Mouse (Mus musculus) hindbrain, embryonic 12.5 days (tissue): ENCODE measurements around the gene C87436. TPM values are rescaled to one million over a fixed set of nuclear protein-coding genes. Genes with fewer than 3 reads are reported as not detected.

Experiments used
- ATAC-seq: fragments of 200-750 bp; cut with Nextera tagmentation; 2 replicates; pipeline ENCODE4 v1.8.0; 2017; ENCODE audit warnings: moderate TSS enrichment; ENCODE audit not compliant: low FRiP score
- H3K27ac ChIP-seq: fragments of 300-500 bp; sonication (generic); 2 replicates; pipeline ENCODE4 v1.5.1; 2016; ENCODE audit warnings: mild to moderate bottlenecking
- H3K27me3 ChIP-seq: fragments of 300-500 bp; sonication (generic); 2 replicates; pipeline ENCODE4 v1.6.1; 2016; ENCODE audit warnings: mild to moderate bottlenecking
- H3K36me3 ChIP-seq: fragments of 300-500 bp; sonication (generic); 2 replicates; pipeline ENCODE4 v1.6.1; 2016; ENCODE audit warnings: mild to moderate bottlenecking
- H3K4me1 ChIP-seq: fragments of 300-500 bp; sonication (generic); 2 replicates; pipeline ENCODE4 v1.6.1; 2016
- H3K4me2 ChIP-seq: fragments of 300-500 bp; sonication (generic); replicated peaks from 2 replicates; pipeline ENCODE4 v1.6.1; 2016; ENCODE audit warnings: mild to moderate bottlenecking
- H3K4me3 ChIP-seq: fragments of 300-500 bp; sonication (generic); 2 replicates; pipeline ENCODE4 v1.5.1; 2016; ENCODE audit warnings: mild to moderate bottlenecking
- H3K9ac ChIP-seq: fragments of 300-500 bp; sonication (generic); 2 replicates; pipeline ENCODE4 v1.6.1; 2016; ENCODE audit warnings: mild to moderate bottlenecking, moderate library complexity
- H3K9me3 ChIP-seq: fragments of 300-500 bp; sonication (generic); replicated peaks from 2 replicates; pipeline ENCODE4 v1.6.1; 2016; ENCODE audit warnings: mild to moderate bottlenecking
- WGBS: fragments of 180-500 bp; shearing (Covaris S2); methylation state at CpG from one replicate; pipeline ENCODE4 v1.1.7; 2016; 5-methylcytosine and 5-hydroxymethylcytosine counted together
- polyA plus RNA-seq: library from polyadenylated mRNA; unstranded; fragments of >200 nt; fragmentation: Nextera tagmentation; extraction: Ambion mirVana; gene quantifications from 2 replicates; pipeline ENCODE4 v1.2.1, GENCODE M21; 2016

Gene C87436
- polyA plus RNA-seq, 1 experiment from 2014 or later = 29.7 TPM

DNA sequence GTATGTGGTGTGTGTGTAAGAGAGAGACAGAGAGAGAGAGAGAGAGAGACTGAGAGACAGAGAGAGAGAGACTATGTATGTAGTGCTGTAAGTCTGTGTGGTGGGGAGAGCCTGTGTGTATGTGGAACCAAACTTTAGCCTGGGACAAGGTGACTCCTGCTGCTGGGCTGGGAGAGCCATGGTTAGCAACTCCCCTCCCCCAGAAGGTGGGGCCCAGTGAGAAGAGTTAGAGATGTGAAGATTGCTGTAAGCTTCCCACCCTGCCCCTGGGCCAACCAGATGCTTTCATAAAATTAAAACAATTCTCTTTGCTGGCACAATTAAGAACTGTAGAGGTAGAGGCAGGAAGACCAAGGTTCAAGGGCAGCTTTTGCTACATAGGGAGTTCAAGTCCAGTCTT, 68.9 kb downstream of the C87436 start:
- ATAC-seq = no peak
- H3K9ac ChIP-seq = no peak overlapping the region
- no peak overlapping the region for H3K27ac ChIP-seq
- H3K36me3 ChIP-seq = no peaks in the 10 kb centered on the region
- H3K9me3 ChIP-seq = no peaks in the 10 kb centered on the region
- no peak overlapping the region for H3K4me3 ChIP-seq
- H3K4me1 ChIP-seq = no peaks in the 10 kb centered on the region
- no peaks in the 10 kb centered on the region for H3K27me3 ChIP-seq
- no peak overlapping the region for H3K4me2 ChIP-seq

DNA sequence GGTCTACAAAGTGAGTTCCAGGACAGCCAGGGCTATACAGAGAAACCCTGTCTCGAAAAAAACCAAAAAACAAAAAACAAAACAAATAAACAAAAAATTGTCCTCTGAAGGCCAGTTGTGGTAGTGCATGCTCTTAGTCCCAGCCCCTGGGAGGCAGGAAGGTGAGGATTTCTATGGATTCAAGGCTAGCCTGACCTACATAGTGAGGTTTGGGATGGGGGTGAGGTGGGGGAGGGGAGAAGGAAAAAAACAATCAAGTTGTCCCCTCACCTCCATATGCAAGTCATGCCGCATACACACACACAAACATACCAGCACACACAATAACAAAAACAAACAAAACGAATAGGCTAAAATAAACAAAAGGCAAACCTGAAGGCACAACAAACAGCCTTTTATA, 70.6 kb downstream of the C87436 start:
- no peak overlapping the region for H3K27ac ChIP-seq
- H3K27me3 ChIP-seq = no peaks in the 10 kb centered on the region
- no peak overlapping the region for H3K4me3 ChIP-seq
- H3K36me3 ChIP-seq = no peaks in the 10 kb centered on the region
- no peaks in the 10 kb centered on the region for H3K9me3 ChIP-seq
- no peak overlapping the region for H3K4me2 ChIP-seq
- H3K9ac ChIP-seq = no peak overlapping the region
- H3K4me1 ChIP-seq = no peaks in the 10 kb centered on the region
- WGBS = 88% methylated on average over 3 of the region's 3 CpGs
- ATAC-seq = no peak

DNA sequence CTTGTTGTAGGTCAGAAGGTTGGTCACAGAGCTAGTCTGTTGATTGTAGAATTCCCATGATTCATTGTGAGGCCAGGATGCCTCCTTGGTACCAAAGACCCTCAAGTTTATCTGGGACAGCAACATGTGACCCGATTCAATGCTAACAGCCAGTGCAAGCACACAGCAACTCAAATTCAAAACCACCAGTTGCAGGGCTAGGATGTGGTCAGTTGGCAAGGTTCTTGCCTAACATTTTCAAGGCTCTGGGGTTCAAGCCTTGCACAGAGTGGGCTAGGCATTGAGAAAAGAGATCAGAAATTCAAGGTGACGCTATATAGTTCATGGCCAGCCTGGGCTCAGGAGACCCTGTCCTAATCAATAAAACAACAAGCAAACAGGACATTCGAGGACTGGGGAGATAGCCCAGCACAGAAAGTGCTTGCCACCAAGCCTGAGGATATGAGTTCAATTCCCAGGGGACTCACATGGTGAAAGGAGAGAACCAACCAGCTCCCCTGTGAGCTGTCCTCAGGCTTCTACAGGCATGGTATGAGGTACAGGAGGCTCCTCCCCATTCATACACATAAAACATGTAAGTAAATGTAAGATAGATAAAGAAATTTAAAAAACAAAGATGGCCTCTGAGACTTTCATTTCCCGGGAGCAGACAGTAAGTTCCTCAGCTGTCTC, 71.2 kb downstream of the C87436 start:
- Histone ChIP-seq H3K36me3 (no peaks in the 10 kb centered on the region), H3K4me2 (no peak overlapping the region), H3K4me1 (no peaks in the 10 kb centered on the region), H3K9ac (no peak overlapping the region), H3K27ac (no peak overlapping the region), H3K27me3 (no peaks in the 10 kb centered on the region), H3K4me3 (no peak overlapping the region), H3K9me3 (no peaks in the 10 kb centered on the region)
- WGBS = 90% methylated on average over 4 of the region's 4 CpGs
- ATAC-seq = no peak

DNA sequence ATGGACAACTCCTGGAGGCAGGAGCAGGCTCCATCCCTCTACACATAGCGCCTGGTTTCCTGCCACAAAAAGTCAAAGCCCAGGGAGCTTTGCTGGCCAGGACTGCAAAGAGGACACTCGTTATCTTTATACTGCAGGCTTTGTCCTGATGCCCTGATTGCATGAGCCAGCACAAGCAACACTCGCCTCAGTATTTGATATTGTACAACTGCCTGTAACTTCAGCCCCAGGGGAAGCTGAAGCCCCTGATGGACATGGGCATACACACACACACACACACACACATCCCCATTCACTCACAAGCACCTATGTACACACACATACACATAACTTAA, 71.7 kb downstream of the C87436 start:
- Histone ChIP-seq H3K9ac (no peak overlapping the region), H3K36me3 (no peaks in the 10 kb centered on the region), H3K4me2 (no peak overlapping the region), H3K27ac (no peak overlapping the region), H3K4me3 (no peak overlapping the region), H3K27me3 (no peaks in the 10 kb centered on the region), H3K9me3 (no peaks in the 10 kb centered on the region), H3K4me1 (no peaks in the 10 kb centered on the region)
- no peak for ATAC-seq
- 74% methylated on average over 3 of the region's 3 CpGs for WGBS

DNA sequence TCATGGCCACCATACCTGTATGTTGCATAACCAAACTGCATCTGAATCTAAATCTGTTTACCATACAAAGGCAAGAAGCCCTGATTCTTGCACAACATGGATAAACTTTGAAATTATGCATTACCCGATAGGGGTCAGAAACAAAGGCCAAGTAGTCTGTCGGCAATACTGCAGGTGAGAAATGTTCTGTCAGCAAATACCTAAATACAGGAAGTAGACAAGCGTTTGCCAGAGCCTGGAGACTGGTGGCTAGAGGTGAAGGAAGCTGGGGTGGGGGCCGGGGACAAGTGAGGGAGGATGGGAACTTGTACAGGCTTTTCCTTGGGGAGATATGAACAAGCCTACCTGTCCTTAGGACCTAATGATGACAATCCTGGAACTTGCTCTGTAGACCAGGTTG, 72.8 kb downstream of the C87436 start:
- no peaks in the 10 kb centered on the region for H3K27me3 ChIP-seq
- H3K27ac ChIP-seq = no peak overlapping the region
- H3K36me3 ChIP-seq = no peaks in the 10 kb centered on the region
- ATAC-seq = no peak
- H3K9me3 ChIP-seq = no peaks in the 10 kb centered on the region
- H3K4me2 ChIP-seq = no peak overlapping the region
- no peak overlapping the region for H3K9ac ChIP-seq
- H3K4me1 ChIP-seq = no peaks in the 10 kb centered on the region
- H3K4me3 ChIP-seq = no peak overlapping the region
- 74% methylated on average over 4 of the region's 4 CpGs for WGBS

DNA sequence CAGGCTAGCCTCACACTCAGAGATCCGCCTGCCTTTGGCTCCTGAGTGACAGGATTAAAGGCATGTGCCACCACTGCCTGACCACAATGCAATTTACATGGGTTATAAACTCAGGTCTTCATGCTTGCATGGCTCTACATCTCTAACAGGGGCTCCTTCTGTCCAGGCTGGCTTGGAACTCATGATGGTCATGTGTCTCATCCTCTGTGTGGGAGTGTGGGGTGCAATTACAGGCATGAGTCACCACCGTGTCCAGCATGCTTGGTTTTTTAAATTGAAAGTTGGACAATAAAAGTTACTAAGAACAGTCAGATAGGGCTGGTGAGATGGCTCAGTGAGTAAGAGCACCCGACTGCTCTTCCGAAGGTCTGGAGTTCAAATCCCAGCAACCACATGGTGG, 75.1 kb downstream of the C87436 start:
- Histone ChIP-seq H3K9ac (no peak overlapping the region), H3K27ac (no peak overlapping the region), H3K9me3 (no peaks in the 10 kb centered on the region), H3K27me3 (no peaks in the 10 kb centered on the region), H3K4me2 (no peak overlapping the region), H3K4me3 (no peak overlapping the region), H3K36me3 (no peaks in the 10 kb centered on the region), H3K4me1 (no peaks in the 10 kb centered on the region)
- 94% methylated on average over 4 of the region's 4 CpGs for WGBS
- ATAC-seq = no peak

DNA sequence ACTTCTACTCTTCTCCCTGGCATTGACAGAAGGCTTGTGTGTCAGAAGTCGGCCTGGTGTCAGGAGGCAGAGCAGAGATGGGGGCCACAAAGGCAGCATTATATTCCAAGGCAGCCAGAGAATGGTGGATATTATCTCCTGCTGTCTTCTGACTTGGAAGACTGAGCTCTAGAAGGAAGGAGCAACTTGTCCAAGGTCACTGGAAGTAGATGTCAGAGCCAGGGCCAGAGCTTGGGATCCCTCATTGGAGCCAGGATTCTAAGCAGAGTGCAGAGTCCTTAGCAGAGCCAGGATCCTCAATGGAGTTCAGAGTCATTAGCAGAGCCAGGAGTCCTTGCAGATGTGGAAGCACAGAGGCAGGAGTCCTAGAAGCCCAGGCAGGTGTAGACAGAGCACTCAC, 77.8 kb downstream of the C87436 start:
- Histone ChIP-seq H3K9me3 (no peaks in the 10 kb centered on the region), H3K4me2 (no peak overlapping the region), H3K27me3 (no peaks in the 10 kb centered on the region), H3K27ac (no peak overlapping the region), H3K9ac (no peak overlapping the region), H3K36me3 (peaks cover 5% of the 10 kb centered on the region), H3K4me1 (no peaks in the 10 kb centered on the region), H3K4me3 (no peak overlapping the region)
- no peak for ATAC-seq
- WGBS = 58% methylated on average over 1 of the region's 1 CpGs

DNA sequence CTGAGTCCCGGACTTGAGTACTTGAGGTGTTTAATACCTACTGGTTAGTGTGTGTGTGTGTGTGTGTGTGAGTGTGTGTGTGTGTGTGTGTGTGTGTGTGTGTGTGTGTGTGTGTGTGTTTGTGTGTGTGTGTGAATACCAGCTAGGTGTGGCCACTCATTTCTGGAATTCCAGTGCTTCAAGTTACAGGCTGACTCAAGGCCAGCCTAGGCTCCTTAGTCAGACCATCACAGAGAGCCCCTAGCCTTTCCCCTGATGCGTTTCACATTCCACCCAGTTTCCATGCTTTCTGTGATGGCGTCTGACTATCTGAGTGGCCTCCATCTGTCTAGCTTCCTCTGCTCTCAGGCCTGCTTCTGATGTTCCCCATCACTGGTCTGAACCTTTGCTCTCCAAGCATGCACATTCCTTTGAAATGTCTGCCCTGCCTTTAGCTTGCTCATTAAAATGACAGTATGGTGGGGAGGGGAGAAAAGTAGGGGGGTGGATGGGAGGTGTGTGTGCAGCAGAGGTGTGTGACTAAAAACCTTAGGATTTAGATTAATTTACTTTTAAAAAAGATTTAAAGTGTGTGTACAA, 81.7 kb downstream of the C87436 start:
- no peak overlapping the region for H3K4me2 ChIP-seq
- H3K27me3 ChIP-seq = no peaks in the 10 kb centered on the region
- ATAC-seq = no peak
- 77% methylated on average over 3 of the region's 3 CpGs for whole genome bisulfite sequencing
- H3K27ac ChIP-seq = no peak overlapping the region; the same call in 1 of the 2 replicates
- H3K9me3 ChIP-seq = no peaks in the 10 kb centered on the region
- no peak overlapping the region for H3K4me3 ChIP-seq
- H3K4me1 ChIP-seq = peaks cover 16% of the 10 kb centered on the region
- H3K9ac ChIP-seq = no peak overlapping the region
- H3K36me3 ChIP-seq = peaks cover 17% of the 10 kb centered on the region

DNA sequence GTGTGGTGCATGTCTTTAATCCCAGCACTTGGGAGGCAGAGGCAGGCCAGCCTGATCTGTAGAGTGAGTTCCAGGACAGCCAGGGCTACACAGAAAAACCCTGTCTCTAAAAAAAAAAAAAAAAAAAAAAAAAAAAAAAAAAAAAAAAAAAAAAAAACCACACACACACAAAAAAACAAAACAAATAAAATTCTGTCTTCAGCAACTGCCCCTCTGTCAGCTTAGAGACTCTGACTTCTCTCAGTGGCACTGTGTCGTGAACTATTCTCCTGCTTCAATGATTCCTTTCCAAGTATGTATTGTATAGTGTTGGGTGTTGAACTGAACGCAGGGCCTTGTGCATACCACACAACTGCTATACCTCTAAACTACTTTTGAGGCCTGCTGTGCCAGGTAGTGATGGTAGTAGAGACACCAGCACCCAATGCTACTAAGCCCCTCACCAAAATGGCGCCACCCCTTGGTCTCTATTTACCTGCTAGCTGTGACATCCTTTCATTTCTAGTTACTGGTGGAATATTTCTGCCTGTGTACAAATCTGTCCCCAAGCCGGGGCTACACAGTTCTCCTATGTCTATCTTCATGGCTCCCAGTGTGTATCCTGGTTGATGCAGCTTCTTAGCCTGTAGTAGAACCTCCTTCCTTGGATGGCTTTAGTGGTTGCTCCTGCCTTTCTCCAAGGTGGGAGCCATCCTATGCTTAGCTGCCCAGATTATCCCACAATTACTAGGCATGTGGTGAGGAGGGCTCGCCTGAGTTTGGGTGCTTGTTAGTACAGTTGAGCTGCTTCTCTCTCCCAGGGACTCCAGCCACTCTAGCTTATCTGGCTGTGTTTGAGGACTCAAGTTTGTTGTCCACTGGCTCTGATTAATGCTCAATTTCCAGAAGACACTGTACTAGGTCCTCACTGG, 84.1 kb downstream of the C87436 start:
- no peaks in the 10 kb centered on the region for H3K27me3 ChIP-seq
- peaks cover 16% of the 10 kb centered on the region for H3K4me1 ChIP-seq
- peak overlapping the region; percentile 50; the same call in 1 of the 2 replicates for H3K9ac ChIP-seq
- H3K4me3 ChIP-seq = no peak overlapping the region
- ATAC-seq = no peak
- H3K27ac ChIP-seq = no peak overlapping the region
- H3K4me2 ChIP-seq = peak overlapping the region; percentile 92
- peaks cover 17% of the 10 kb centered on the region for H3K36me3 ChIP-seq
- 75% methylated on average over 5 of the region's 5 CpGs for WGBS
- no peaks in the 10 kb centered on the region for H3K9me3 ChIP-seq

Other genes starting within 250 kb of the C87436 start
- gene Tgfa, start 243.2 kb upstream of the C87436 start, polyA plus RNA-seq = 4.0 and 4.7 TPM in 2 replicates
- 107 and 116 TPM in 2 replicates for gene Fam136a, start 72.7 kb upstream of the C87436 start, polyA plus RNA-seq
- 394 and 521 TPM in 2 replicates for gene Snrpg, start 67.1 kb upstream of the C87436 start, polyA plus RNA-seq
- 123 and 125 TPM in 2 replicates for gene Pcyox1, start 41.2 kb upstream of the C87436 start, polyA plus RNA-seq
- gene Tia1, start 34.2 kb upstream of the C87436 start, polyA plus RNA-seq = 349 and 355 TPM in 2 replicates
- not detected in 2 replicates for gene Gm44790, start 11.7 kb upstream of the C87436 start, polyA plus RNA-seq
- gene Pcbp1, start 87.9 kb downstream of the C87436 start, polyA plus RNA-seq = 557 and 561 TPM in 2 replicates
- gene Asprv1, start 189.8 kb downstream of the C87436 start, polyA plus RNA-seq = 0.39 and 0.67 TPM in 2 replicates
- 30.1 and 30.4 TPM in 2 replicates for gene Mxd1, start 230.8 kb downstream of the C87436 start, polyA plus RNA-seq
- gene Snrnp27, start 246.1 kb downstream of the C87436 start, polyA plus RNA-seq = 115 and 125 TPM in 2 replicates